Mouse (Mus musculus) forebrain, embryonic 10.5 days (tissue): ENCODE data around the gene Taok3. TPM values are rescaled to one million over a fixed set of nuclear protein-coding genes. Genes with fewer than 3 reads are reported as not detected.

ENCODE experiments used
- DNase-seq: peaks from one replicate; pipeline ENCODE4 v3.0.0-alpha.2; 2017; ENCODE audit warnings: low spot score; ENCODE audit errors: extremely low spot score
- H3K27ac ChIP-seq: fragments of 300-500 bp; sonication (generic); 2 replicates; pipeline ENCODE4 v1.5.1; 2016; ENCODE audit warnings: mild to moderate bottlenecking
- H3K27me3 ChIP-seq: fragments of 300-500 bp; sonication (generic); 2 replicates; pipeline ENCODE4 v1.6.1; 2016; ENCODE audit warnings: mild to moderate bottlenecking; ENCODE audit not compliant: poor library complexity, severe bottlenecking
- H3K36me3 ChIP-seq: fragments of 300-500 bp; sonication (generic); replicated peaks from 2 replicates; pipeline ENCODE4 v1.6.1; 2016; ENCODE audit warnings: mild to moderate bottlenecking, moderate library complexity
- H3K4me1 ChIP-seq: fragments of 300-500 bp; sonication (generic); 2 replicates; pipeline ENCODE4 v1.6.1; 2016
- H3K4me3 ChIP-seq: fragments of 300-500 bp; sonication (generic); 2 replicates; pipeline ENCODE4 v1.5.1; 2016; ENCODE audit warnings: mild to moderate bottlenecking, moderate library complexity
- H3K9me3 ChIP-seq: fragments of 300-500 bp; sonication (generic); 2 replicates; pipeline ENCODE4 v1.6.1; 2016; ENCODE audit warnings: mild to moderate bottlenecking, moderate library complexity
- WGBS: fragments of 180-500 bp; shearing (Covaris S2); methylation state at CpG from one replicate; pipeline ENCODE4 v1.1.7; 2016; 5-methylcytosine and 5-hydroxymethylcytosine counted together
- polyA plus RNA-seq: library from polyadenylated mRNA; unstranded; fragments of >200 nt; fragmentation: Nextera tagmentation; extraction: Ambion mirVana; gene quantifications from 2 replicates; pipeline ENCODE4 v1.2.1, GENCODE M21; 2016

The Taok3 gene
- polyA plus RNA-seq, 1 experiment from 2014 or later: 9.3 TPM

DNA sequence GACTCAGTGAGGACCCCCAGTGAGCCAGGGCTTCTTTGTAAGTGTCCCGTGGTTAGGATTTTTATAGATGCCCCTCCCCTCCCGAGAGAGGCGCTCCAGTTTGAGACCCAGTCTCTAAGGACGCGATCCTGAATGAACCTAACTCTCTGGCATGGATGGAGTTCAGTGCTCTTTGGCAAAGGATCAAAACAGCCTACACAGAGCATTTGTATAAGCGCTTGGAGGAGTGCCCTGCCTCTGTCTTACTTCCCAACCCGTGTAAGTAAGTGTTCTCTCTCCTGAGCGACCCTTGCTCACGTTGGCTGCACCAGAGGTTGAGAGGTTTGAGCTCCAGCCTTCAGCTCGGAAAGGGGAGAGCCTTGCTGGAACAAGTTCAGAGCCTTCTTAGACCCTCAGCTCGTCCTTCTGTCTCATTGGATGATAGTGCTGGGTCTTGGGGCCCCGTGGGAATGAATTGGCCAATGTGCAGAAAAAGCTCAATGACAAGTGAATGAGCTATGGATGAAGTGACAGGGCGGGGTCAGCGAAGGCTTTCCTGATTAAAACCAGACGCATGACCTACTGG lies 33.7 kb downstream of the Taok3 start:
- H3K4me1 ChIP-seq: 0 out of 2 replicates have a peak, but pooled peaks cover 3% of the 10 kb centered on the region
- H3K4me3 ChIP-seq: no peak overlapping the region
- H3K27ac ChIP-seq: no peak overlapping the region
- H3K27me3 ChIP-seq: no peaks in the 10 kb centered on the region
- H3K36me3 ChIP-seq: no peaks in the 10 kb centered on the region
- 87% methylated on average over 15 of the region's 15 CpGs for WGBS
- DNase-seq: no peak
- peaks cover 6% of the 10 kb centered on the region for H3K9me3 ChIP-seq

DNA sequence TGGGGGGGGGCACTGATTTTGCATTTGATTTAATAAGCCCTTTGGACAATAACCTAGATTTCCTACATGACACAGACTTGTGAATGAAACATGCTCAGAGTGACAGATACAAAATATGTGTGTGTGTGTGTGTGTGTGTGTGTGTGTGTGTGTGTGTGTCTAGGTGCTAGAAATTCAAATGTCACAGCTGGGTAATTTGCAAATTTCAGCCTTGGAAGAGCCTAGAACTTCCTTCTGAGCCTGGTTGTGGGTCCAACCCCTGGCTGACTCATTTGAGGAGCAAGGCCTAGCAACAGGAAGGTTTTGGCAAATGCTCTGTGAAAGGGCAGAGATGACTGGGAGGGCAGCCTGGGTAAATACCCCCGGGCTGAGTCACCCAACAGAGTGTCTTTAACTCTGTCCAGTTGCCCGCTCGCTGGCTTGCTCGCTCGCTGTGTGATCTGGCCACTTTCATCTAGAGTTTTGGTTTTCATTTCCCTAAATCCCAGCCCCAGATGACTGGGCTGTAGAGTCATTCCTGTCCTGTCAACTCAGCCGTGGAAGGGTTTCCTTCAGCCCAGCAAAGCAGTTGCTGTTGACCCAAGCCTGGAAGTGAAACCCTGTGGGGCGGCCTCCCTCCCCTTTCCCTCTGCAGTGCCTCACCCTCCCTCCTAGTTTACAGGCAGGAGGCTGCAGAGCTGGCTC lies 38.5 kb downstream of the Taok3 start:
- DNase-seq: no peak
- 69% methylated on average over 7 of the region's 7 CpGs for WGBS

DNA sequence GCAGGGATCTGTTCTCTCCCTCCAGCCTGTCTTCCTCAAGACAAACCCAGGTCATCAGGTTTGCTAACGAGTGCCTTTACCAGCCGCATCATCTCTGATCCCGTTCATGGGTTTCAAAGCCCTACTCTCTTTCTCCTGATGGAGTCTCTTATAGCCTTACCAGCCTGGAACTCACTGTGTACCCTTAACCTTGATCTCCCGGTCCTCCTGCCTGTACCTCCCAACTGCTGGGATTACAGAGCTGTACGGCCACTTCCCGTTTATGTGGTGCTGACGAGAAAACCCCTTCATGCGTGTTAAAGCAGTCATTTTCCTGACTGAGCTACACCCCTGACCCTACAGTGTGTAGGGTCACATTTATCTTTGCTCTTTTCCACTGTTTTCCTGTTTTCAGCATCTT lies 39.4 kb downstream of the Taok3 start:
- WGBS: 73% methylated on average over 8 of the region's 8 CpGs

More for the DNA sequence above, 38.5 kb downstream of the Taok3 start:
- no peaks in the 10 kb centered on the region for H3K27me3 ChIP-seq
- no peaks in the 10 kb centered on the region for H3K9me3 ChIP-seq
- no peaks in the 10 kb centered on the region for H3K36me3 ChIP-seq
- H3K4me3 ChIP-seq: no peak overlapping the region
- H3K27ac ChIP-seq: no peak overlapping the region
- peaks cover 19% of the 10 kb centered on the region for H3K4me1 ChIP-seq

DNA sequence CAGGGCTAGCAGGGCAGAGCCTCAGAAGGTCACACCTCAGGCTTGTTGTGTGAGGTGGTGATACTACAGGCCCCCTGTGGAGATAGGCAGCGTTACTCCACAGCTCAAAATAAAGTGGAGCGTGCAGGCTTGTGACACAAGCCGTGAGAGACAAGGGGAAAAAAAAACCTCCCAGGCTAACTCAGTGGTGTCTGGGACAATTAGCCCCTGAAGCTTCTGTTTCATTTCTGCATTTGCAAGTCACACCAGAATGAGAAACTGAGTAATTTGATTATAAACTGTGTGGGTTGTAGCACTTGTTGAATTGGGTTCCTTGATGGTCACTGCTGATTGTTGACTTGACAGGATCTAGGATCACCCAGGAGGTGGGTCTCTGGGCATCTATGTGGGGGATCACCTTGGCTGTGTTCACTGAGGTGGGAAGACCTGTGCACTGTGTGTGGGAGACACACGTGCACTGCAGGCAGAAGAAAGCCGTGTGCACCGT lies 39.9 kb downstream of the Taok3 start:
- WGBS: 60% methylated on average over 6 of the region's 6 CpGs
- Histone ChIP-seq H3K4me3 (no peak overlapping the region), H3K36me3 (no peaks in the 10 kb centered on the region), H3K9me3 (no peaks in the 10 kb centered on the region), H3K27ac (no peak overlapping the region), H3K27me3 (no peaks in the 10 kb centered on the region), H3K4me1 (peaks cover 19% of the 10 kb centered on the region)
- no peak for DNase-seq

More for the DNA sequence above, 39.4 kb downstream of the Taok3 start:
- Histone ChIP-seq H3K9me3 (no peaks in the 10 kb centered on the region), H3K36me3 (no peaks in the 10 kb centered on the region), H3K4me1 (peaks cover 19% of the 10 kb centered on the region), H3K27me3 (no peaks in the 10 kb centered on the region), H3K4me3 (no peak overlapping the region), H3K27ac (peak overlapping the region; percentile 31; the same call in 1 of the 2 replicates)
- DNase-seq: no peak

DNA sequence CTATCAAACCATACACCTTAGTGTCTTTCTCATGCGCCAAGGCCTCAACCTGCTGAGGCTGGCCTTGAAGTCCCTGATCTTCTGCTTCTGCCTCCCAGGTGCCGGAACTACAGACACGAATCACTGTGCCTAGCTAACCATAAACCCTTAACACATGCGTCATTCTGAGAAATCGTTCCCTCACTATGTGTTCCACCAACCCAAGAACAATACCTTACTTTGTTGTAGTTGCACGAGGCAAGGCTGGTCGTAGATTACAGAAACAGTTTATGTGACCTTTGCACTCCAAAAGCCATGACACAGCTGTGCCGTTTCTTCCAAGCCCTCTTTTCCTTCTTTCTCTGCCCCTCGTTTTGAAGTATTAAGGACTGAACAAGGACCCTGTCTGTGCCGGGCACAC lies 40.6 kb downstream of the Taok3 start:
- no peak overlapping the region for H3K4me3 ChIP-seq
- H3K36me3 ChIP-seq: no peaks in the 10 kb centered on the region
- H3K27me3 ChIP-seq: no peaks in the 10 kb centered on the region
- no peaks in the 10 kb centered on the region for H3K9me3 ChIP-seq
- H3K27ac ChIP-seq: no peak overlapping the region
- H3K4me1 ChIP-seq: peaks cover 19% of the 10 kb centered on the region
- no peak for DNase-seq
- 64% methylated on average over 10 of the region's 10 CpGs for whole genome bisulfite sequencing

DNA sequence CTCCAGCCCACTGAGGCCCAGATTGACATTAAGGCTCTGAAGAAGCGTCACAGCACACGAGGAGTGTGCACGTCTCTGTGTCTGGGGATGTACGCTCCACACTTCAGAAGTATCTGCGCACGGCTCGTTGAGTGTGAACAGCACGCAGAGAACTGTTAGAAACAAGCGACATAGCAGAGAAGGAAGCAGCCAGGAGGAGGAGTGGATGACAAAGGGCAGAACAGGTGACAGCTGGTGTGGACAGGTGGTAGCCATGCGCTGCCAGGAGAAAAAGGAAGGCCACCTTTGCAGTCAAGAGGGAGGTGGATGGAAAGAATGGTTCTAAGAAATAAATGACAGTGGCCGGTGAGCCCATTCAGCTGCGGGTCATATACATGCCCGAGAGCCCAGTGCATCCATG lies 43.9 kb downstream of the Taok3 start:
- H3K9me3 ChIP-seq: no peaks in the 10 kb centered on the region
- no peak overlapping the region for H3K4me3 ChIP-seq
- no peaks in the 10 kb centered on the region for H3K27me3 ChIP-seq
- H3K27ac ChIP-seq: no peak overlapping the region
- H3K4me1 ChIP-seq: peaks cover 18% of the 10 kb centered on the region
- 95% methylated on average over 13 of the region's 13 CpGs for WGBS
- no peaks in the 10 kb centered on the region for H3K36me3 ChIP-seq
- no peak for DNase-seq

DNA sequence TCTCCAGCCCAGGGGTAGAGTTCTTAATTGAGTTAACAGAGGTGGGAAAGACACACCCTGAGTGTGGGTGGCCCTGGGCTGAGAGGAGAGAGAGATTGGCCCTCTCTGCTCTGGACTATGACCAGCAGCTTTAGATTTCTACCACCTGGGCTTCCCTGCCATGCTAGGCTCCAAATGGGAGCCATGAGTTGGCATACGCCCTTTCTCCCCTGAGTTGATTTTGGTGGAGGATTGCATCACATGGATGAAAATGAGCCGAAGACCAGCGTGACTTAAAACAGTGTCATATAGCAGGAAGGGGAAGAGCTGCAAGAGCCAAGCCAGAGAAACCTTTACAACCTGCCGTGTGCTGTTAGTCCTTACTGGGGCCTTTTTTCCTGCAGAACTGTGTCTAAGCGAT lies 44.6 kb downstream of the Taok3 start:
- no peaks in the 10 kb centered on the region for H3K9me3 ChIP-seq
- H3K36me3 ChIP-seq: no peaks in the 10 kb centered on the region
- H3K27me3 ChIP-seq: no peaks in the 10 kb centered on the region
- peaks cover 11% of the 10 kb centered on the region for H3K4me1 ChIP-seq
- WGBS: 86% methylated on average over 5 of the region's 5 CpGs
- no peak for DNase-seq
- H3K4me3 ChIP-seq: no peak overlapping the region
- H3K27ac ChIP-seq: no peak overlapping the region

DNA sequence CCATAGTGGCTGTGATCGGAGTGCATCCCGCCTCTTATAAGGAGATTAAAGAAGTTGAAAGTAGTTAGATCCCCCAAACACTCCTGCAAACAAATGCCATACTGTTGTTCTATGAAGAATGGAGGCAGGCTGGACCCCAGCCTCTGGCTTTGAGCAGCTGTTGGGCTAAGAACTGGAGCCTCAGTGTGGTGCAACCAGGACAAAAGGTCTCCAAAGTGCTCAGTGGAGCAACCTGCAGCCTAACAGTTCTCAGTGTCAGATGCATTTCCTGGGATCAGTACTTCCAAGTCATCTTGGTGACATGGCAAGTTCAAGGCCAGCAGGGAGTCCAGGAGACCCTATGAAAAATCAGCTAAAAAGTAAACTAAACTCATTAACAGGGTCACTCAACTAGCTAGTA lies 45.0 kb downstream of the Taok3 start:
- Histone ChIP-seq H3K4me3 (no peak overlapping the region), H3K9me3 (no peaks in the 10 kb centered on the region), H3K4me1 (peaks cover 7% of the 10 kb centered on the region), H3K27me3 (no peaks in the 10 kb centered on the region), H3K36me3 (no peaks in the 10 kb centered on the region), H3K27ac (no peak overlapping the region)
- DNase-seq: no peak
- WGBS: 76% methylated on average over 2 of the region's 2 CpGs

DNA sequence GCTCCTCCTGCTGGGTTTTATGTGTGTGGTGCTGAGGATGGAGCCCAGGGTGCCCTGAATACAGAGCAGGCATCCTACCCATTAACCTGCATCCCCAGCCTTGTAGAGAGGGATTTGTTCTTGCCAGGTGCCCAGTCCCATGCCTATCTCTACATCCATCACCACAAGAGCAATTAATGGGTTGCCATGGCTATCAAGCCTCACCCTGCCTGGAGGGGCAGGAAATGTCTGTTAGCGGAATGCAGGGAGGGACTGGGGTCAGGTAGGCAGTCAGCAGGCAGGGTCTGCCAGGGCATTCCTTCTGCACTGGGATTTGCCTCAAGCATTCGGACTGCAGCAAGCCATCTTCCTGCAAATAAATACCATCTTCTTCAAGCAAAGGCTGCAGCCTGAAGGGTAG lies 46.0 kb downstream of the Taok3 start:
- H3K4me1 ChIP-seq: peaks cover 4% of the 10 kb centered on the region; the same call in 1 of the 2 replicates
- no peak for DNase-seq
- H3K4me3 ChIP-seq: no peak overlapping the region
- no peaks in the 10 kb centered on the region for H3K27me3 ChIP-seq
- no peaks in the 10 kb centered on the region for H3K9me3 ChIP-seq
- no peaks in the 10 kb centered on the region for H3K36me3 ChIP-seq
- no peak overlapping the region for H3K27ac ChIP-seq
- 61% methylated on average over 2 of the region's 2 CpGs for WGBS

DNA sequence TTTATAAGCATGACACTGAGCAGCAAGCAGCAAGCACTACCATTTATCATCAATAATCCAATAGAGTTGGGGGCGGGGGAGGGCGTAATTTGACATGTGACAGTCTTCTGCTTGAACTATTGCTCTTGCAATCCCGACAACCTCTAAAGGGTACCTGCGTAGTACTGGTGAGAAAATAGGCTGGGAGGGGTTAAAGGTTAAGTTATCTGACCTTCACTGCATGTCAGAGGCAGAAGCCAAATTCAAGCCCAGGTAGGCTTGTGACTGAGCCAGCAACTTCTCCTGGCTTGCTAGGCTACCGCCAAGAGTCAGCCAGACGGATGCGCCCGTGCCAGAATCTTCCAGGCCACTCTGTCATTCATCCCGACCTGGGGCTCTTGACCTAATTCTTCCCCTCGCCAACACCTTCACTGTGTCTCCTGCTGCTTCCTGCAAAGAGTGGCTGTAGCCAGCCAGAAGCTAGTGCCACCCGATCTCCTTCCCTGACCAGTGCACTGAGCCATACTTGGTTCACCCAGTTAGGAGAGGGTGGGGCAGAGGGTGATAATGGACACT lies 47.0 kb downstream of the Taok3 start:
- no peak overlapping the region for H3K27ac ChIP-seq
- no peak for DNase-seq
- no peaks in the 10 kb centered on the region for H3K36me3 ChIP-seq
- 86% methylated on average over 11 of the region's 11 CpGs for WGBS
- peaks cover 4% of the 10 kb centered on the region; the same call in 1 of the 2 replicates for H3K4me1 ChIP-seq
- no peaks in the 10 kb centered on the region for H3K9me3 ChIP-seq
- H3K4me3 ChIP-seq: no peak overlapping the region
- no peaks in the 10 kb centered on the region for H3K27me3 ChIP-seq

DNA sequence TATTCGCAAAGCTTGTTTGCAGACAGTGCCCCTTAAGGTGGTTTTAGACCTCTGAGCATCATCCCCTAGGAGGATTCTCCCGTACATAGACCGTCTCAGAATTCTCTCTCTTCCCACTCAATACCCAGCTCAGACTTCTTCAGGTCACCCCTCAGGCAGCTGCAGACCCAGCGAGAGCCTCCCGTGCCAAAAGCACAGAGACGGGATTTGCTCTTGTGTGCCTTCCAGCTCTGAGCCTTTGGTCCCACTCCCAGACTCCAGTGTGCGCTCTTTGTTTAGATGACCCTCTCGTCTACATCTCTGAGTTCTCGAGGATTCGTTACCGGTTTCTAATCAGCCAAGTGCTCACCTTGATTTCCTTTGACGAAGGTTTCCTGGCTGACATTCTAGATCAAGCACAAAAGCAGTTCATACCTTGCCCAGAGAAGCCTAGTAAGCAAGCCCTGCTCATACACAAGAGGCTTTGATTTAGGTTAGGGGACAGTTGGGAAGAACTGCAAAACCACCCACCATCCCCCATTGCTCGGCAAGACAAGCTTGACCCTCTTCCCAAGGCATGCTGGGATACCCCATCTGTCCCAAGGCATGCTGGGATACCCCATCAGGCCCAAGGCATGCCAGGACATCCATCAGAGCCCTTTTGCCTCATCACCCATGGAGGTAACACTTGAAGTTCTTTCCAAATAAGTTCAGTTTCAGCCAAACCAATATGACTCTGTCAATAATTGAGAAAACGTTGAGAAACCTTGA lies 48.6 kb downstream of the Taok3 start:
- Histone ChIP-seq H3K4me3 (no peak overlapping the region), H3K9me3 (no peaks in the 10 kb centered on the region), H3K36me3 (no peaks in the 10 kb centered on the region), H3K4me1 (peaks cover 4% of the 10 kb centered on the region; the same call in 1 of the 2 replicates), H3K27ac (no peak overlapping the region), H3K27me3 (no peaks in the 10 kb centered on the region)
- 90% methylated on average over 14 of the region's 14 CpGs for WGBS
- DNase-seq: no peak

DNA sequence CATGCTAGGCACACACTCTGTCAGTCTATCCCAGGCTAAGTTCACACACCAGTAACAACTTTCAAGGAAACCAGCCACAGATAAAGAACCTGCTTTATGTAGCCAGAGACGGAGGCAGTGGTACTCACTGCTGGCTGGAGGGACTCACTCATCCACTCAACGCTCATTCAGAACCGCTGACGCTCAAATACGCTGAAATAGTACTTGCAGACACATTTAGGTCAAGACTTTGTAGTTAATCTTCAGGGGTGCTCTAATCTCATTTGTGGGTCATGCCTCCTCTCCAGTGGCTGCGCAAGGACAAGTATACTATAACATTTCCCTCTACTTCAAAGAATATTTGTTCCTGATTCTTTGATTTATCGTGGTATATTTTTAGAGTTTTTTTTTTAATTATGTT lies 54.1 kb downstream of the Taok3 start:
- H3K9me3 ChIP-seq: no peaks in the 10 kb centered on the region
- no peaks in the 10 kb centered on the region for H3K27me3 ChIP-seq
- no peaks in the 10 kb centered on the region for H3K36me3 ChIP-seq
- no peak for DNase-seq
- H3K27ac ChIP-seq: no peak overlapping the region
- H3K4me1 ChIP-seq: peaks cover 10% of the 10 kb centered on the region
- 93% methylated on average over 7 of the region's 7 CpGs for WGBS
- no peak overlapping the region for H3K4me3 ChIP-seq

DNA sequence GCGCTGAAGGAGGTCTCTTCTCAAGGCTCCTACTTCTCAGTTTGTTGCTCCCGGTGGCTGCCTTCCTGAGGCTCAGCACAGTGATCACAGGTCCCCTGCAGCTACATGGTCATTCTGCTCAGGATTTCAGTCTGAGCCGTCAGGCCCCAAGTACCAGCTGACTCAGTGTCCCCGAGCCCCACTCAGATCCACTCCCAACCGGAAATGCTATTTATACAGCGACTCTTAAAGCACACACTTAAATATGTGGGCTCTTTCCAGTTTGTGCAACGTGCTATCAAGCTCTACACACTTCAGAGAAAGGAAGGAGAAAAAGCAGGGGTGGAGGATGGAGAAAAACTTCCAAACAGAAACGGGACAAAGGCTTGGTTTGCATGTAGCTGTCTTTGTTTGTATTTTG lies 56.0 kb downstream of the Taok3 start:
- peaks cover 10% of the 10 kb centered on the region for H3K4me1 ChIP-seq
- no peaks in the 10 kb centered on the region for H3K27me3 ChIP-seq
- no peak overlapping the region for H3K27ac ChIP-seq
- WGBS: 72% methylated on average over 8 of the region's 8 CpGs
- H3K36me3 ChIP-seq: no peaks in the 10 kb centered on the region
- H3K4me3 ChIP-seq: no peak overlapping the region
- H3K9me3 ChIP-seq: no peaks in the 10 kb centered on the region
- no peak for DNase-seq
